Mouse (Mus musculus) adrenal gland, adult 8-10 months (tissue): Measurements from ENCODE around the gene Wdr63. TPM values are rescaled to one million over a fixed set of nuclear protein-coding genes. Genes with fewer than 3 reads are reported as not detected.
A peak's percentile ranks its signal among the peaks of the same experiment; 100 is the strongest.
"Not testable (repeated sequence)": the region's sequence is repeated elsewhere in the genome, so short reads cannot be mapped to it uniquely, and the experiment has no call there.

Experiments
- DNase-seq: peaks from one replicate; pipeline ENCODE4 v3.0.0; 2022
- total RNA-seq, 4 experiments: library from RNA; stranded (reverse); gene quantifications; 2 replicates each; pipeline ENCODE4 v1.2.4; 2022

Wdr63 gene
- total RNA-seq, 4 experiments from 2014 or later = not detected

DNA sequence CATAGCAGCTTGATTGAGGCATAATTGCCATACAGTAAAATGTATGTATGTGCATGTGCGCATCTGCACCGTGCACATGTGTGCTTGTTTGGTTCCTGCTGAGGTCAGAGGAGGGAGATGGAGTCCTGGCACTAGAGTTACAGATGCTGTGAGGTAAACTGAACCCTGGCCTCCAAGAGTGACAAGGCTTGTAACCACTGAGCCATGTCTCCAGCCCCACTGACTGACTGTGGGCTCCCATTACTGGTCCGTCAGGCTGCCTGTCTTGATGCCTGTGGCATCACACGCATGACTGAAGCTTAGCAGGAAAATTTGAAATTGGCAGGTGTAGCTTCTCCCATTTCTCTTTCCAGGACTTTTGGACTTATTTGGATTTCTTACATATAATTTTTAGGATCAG is 97.2 kb downstream of the Wdr63 start:
- DNase-seq = no peak

DNA sequence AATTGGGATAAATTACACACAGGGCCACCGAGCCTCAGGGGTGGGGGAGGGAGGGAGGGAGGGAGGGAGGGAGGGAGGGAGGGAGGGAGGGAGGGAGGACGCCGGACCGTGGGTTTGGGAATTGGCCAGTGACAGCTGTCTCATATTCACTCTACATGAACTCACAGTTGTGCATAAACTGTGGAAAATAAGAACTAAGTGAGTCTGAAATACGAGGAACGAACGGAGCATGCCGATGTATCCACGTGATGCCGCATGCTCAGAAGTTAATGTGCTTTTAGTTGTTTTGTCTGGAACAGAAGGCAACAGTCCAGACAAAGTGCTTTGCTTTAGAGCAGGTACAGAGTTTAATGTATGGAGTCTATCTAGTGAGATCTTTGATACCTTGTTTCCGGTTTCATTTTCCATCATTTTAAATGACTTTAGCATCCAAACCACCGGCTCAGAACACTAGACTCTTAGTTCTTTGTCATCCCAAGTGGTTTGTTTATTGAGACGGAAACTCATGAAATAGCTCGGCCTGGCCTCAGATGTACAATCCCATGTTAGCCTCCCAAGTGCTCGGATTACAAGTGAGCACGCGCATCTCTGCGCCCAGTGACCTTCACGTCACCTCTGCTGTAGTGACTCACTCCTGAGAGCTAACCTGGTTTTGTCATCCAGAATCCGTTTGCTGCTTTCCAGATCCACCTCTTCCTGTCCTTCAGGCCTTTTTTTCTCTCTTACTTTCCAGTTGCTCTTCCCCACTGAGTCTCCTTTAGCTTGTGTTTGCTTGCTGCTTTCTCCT is 97.9 kb downstream of the Wdr63 start:
- no peak for DNase-seq

DNA sequence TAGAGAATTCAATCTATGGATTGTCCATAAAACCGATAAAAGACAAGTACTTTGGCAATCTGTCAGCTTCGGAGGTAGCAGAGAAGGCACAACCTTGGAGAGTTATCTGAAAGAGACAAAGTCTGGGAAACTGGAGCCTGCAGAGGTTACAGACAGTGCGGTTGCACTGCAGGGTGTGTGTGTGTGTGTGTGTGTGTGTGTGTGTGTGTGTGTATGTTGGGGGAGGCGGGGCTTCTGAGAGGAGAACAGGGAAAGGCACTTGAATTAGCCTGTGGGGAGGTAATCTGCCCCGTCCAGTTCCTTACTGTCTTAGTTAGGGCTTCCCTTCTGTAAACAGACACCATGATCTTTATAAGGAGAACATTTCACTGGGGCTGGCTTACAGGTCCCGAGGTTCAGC is 100.1 kb downstream of the Wdr63 start:
- no peak for DNase-seq

DNA sequence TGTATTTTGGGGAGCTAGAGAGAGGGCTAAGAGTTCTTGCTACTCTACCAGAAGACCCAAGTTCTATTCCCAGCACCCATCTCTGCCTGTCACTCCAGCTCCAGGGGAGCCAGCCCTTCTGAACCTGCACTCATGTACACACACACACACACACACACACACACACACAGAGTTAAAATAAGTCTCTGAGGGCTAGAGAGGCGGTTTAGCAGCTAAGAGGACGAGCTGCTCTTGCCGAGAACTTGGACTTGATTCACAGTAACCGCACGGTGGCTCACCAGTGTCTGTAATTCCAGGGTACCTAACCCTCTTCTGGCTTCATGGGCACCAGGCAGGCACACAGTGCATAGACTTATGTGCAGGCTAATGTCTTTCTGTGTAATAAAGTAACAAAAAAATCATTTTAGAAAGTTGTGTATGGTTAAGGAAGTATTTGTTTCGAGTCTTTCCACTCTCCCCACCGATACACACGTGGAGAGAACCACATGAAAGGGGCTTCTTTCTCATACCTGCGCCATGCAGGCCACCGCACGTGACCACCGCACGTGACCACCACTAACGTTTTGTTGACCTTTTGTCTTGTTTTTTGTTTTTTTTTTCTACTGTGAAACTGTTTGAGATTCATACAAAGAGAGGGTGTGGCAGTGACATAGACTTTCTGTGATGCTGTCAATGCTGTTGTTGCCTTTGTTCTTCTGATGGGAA is 103.4 kb downstream of the Wdr63 start:
- no peak for DNase-seq

DNA sequence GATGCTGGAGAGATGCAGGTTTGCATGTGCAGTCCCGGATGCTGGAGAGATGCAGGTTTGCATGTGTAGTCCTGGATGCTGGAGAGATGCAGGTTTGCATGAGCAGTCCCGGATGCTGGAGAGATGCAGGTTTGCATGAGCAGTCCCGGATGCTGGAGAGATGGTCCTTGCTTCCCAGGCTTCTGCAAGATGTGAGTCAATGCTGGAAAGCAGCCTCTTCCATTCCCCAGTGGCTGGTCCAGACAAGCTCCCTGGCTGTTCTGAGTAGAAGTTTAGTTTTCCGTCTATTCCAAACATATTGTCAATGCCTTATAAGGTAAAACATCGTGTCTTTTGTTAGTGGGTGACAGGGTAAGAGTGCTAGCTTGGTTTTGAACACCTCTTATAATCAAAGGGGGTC is 111.4 kb downstream of the Wdr63 start:
- DNase-seq = not testable (repeated sequence)

DNA sequence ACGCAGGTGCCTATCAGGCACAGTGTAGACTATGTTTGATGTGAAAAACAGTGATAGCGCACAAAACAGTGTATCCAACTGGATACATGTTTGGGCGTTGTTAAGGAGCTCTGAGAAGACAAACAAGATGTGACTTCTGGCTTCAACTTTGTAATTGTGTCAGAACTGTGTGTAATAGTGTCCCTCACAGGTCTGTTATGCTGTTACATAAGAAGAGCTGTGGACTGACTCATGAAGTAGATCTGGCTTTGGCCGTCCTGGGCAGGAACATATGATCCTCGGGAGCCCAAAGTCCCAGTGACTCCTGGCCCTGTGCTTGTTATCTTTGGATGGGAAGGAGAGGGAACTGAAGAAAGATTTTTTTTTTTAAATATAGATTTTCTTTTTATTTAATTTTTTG is 112.4 kb downstream of the Wdr63 start:
- DNase-seq = no peak

DNA sequence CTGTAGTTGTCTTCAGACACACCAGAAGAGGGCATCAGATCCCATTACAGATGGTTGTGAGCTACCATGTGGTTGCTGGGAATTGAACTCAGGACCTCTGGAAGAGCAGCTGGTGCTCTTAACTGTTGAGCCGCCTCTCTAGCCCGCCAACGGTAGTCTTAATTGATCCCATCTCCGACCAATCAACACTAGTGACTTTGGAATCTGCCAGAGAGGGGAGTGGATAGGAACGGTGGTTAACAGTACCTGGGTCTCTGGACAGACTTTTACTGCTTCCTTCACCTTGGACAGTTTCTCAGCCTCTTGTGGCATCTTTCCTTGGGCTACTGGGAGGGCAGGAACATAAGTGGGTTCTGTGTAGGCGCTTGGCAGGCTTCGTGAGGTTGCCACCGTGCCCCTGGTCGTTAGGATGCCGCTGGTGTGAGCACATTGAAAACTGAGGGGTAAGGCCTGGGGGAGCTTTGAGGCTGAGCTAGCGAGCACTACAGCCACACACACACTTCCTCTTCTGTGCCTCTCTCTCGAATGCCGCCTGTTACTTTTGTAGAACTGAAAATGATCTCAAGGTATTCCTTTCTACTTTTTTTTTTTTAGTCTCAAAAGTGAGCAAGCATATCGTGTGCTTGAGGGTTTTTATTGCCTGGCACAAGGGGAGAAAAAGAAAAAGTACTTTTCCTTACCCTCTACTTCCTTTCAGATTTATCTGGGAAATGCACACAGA is 114.3 kb downstream of the Wdr63 start:
- DNase-seq = no peak

DNA sequence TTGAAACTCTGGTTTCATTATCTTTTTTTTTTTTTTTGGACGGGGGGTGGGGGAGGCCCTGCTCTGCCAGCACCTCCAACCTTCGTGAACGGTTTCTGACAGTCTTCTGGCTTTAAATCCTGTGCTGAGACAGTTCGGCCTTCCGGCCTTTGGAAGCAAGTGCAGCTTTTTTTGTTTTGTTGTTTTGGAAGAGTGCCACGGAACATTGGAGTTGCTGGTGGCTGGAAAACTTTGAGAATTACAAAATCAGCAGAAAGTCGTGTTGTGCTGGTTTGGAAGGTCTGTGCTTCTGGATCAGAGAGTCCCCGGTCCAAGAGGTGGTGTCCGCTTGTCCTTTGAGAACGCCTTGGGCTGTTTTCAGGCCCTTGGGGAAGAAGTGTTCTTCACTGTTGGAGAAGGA is 115.1 kb downstream of the Wdr63 start:
- DNase-seq = peak; percentile 67

DNA sequence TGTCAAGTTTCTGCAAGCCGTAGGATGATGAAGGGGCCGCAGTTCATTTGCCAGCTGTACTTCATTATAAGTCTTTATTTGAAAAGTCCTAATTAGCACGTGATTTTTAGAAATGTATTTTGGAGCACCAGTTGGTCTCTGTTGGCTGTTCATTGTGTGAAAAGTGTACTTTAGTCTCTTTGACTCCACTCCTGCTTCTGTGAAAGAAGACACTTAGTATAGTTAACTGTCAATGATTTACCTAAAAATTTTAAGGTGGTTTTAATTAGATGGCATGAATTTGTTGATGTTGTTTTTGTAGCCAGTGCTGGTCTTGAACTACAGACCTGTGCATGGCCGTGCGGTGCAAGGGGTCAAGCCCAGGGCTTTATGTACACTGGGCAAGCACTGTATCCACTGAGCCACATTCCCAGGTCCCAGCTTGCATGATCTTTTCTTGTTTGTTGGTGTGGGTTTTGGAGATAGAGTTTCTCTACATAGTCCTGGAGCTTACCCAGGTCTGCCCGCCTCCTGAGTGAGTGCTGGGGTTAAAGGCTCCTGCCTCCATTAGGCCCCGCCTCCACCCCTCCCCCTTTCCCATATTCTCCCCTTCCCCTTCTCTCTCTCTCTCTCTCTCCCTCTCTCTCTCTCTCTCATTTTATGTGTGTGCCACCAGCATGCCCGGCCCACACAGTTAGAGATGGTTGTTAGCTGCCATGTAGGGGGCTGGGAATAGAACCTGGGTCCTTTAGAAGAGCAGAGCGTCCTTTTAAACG is 115.8 kb downstream of the Wdr63 start:
- DNase-seq = no peak

DNA sequence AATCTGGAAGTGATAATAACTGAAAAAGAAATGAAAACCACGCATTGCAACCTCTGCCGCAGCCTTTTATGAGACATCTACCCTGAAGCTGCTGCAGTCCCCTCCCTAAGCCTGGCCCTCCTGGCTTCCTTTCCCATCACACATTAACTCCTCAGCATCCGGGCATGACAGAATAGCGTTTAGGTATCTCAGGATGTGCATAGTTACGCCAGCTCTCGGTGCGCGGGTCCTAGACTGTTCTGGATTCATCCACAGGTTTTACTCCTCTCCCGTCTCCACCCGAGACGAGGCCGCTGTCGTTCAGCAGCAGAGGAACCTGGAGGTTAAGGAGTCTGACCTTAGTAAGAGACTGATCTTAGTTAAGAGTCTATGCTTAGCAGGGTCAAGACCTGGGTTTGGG is 116.8 kb downstream of the Wdr63 start:
- no peak for DNase-seq

Other genes with a start within 250 kb of the Wdr63 start
- gene Bcl10, start 185.3 kb downstream of the Wdr63 start, total RNA-seq = 10 to 100 TPM; 21.8 to 25.1 (median 23.4) TPM
- gene 2410004B18Rik, start 170.1 kb downstream of the Wdr63 start, total RNA-seq = 10 to 100 TPM; 17.4 to 25.4 (median 22.4) TPM
- 1 to 10 TPM; 4.8 to 6.6 (median 5.6) TPM for gene Syde2, start 120.3 kb downstream of the Wdr63 start, total RNA-seq
- under 1 TPM in 2 of 4 experiments, not detected in 2; 0.09 to 0.46 TPM for gene Mcoln3, start 9.3 kb upstream of the Wdr63 start, total RNA-seq
- 1 to 10 TPM in 2 of 4 experiments, under 1 TPM in 2; 0.17 to 1.2 (median 0.63) TPM for gene Mcoln2, start 41.7 kb upstream of the Wdr63 start, total RNA-seq
- under 1 TPM in 3 of 4 experiments, not detected in 1; 0.19 to 0.32 (median 0.24) TPM for gene Lpar3, start 112.8 kb upstream of the Wdr63 start, total RNA-seq